Mouse (Mus musculus) megakaryocyte, embryonic 14.5 days (primary cell): Measurements from ENCODE around the gene Prcd.

ENCODE experiments used
- FLI1 ChIP-seq: IDR thresholded peaks from 2 replicates; pipeline ENCODE4 v1.6.1; 2012; ENCODE audit warnings: low read length, inconsistent platforms, mixed read lengths
- GATA1 ChIP-seq: IDR thresholded peaks from 3 replicates; pipeline ENCODE4 v1.6.1; 2012; ENCODE audit warnings: mixed read lengths, low read length, inconsistent platforms, borderline replicate concordance

DNA sequence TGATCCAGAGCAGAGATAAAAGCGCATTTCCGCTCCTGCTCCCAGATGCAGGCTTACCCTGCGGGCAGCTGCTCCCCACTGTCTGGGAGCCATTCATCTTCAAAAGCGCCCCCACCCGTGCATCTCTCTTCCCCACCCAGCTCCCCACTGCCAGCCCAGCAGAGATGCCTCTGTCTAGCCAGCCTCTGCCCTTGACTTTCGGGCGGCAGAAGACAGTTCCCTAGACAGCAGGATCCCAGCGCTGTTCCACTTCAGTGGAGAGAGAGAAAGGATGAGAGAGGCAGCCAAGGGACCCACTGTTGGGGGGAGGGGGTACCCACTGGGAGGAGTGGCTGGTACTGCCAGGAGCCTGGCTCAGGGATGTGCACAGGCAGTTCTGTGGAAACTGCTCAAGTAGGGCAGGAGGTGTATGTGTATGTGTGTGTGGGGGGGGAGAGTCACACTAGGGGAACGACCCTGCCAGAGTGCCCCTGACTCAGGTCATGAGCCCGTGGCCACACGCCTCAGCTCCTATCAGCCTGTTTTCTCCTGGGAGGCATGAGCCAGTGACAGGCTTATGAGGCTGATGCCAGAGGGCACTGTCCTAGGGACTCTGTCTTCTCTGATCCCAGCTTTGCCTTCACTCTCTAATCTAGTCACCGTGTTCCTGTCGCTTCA, 8.1 kb downstream of the Prcd start:
- TF ChIP-seq GATA1 (no peak), FLI1 (no peak)
